Mouse (Mus musculus) midbrain, postnatal 0 days (tissue): ENCODE results near the gene Sult6b2. TPM values are rescaled to one million over a fixed set of nuclear protein-coding genes. Genes with fewer than 3 reads are reported as not detected.

Experiments
- ATAC-seq: fragments of 200-750 bp; cut with Nextera tagmentation; 2 replicates; pipeline ENCODE4 v1.8.0; 2017; ENCODE audit warnings: moderate number of reproducible peaks, mild to moderate bottlenecking, moderate TSS enrichment, moderate library complexity; ENCODE audit not compliant: low FRiP score
- DNase-seq: peaks from one replicate; pipeline ENCODE4 v3.0.0-alpha.2; 2015; ENCODE audit warnings: low spot score
- H3K27ac ChIP-seq: fragments of 300-500 bp; sonication (generic); 2 replicates; pipeline ENCODE4 v1.5.1; 2014; ENCODE audit warnings: low read depth, mild to moderate bottlenecking, low read length, mixed read lengths
- H3K27me3 ChIP-seq: fragments of 300-500 bp; sonication (generic); 2 replicates; pipeline ENCODE4 v1.6.1; 2014; ENCODE audit warnings: low read length, control low read depth, mixed read lengths; ENCODE audit not compliant: insufficient read depth
- H3K36me3 ChIP-seq: fragments of 300-500 bp; sonication (generic); 2 replicates; pipeline ENCODE4 v1.6.1; 2014; ENCODE audit warnings: low read length, control low read depth, mixed read lengths; ENCODE audit not compliant: insufficient read depth
- H3K4me1 ChIP-seq: fragments of 300-500 bp; sonication (generic); 2 replicates; pipeline ENCODE4 v1.6.1; 2014; ENCODE audit warnings: mild to moderate bottlenecking, control low read depth, antibody characterized with exemption, low read length, mixed read lengths; ENCODE audit not compliant: insufficient read depth
- H3K4me2 ChIP-seq: fragments of 300-500 bp; sonication (generic); 2 replicates; pipeline ENCODE4 v1.6.1; 2014; ENCODE audit warnings: low read depth, mild to moderate bottlenecking, low read length, mixed read lengths; ENCODE audit not compliant: poor library complexity, severe bottlenecking
- H3K4me3 ChIP-seq: fragments of 300-500 bp; sonication (generic); 2 replicates; pipeline ENCODE4 v1.5.1; 2014; ENCODE audit warnings: low read depth, mild to moderate bottlenecking, low read length, moderate library complexity
- H3K9ac ChIP-seq: fragments of 300-500 bp; sonication (generic); replicated peaks from 2 replicates; pipeline ENCODE4 v1.6.1; 2014; ENCODE audit warnings: mild to moderate bottlenecking, low read length, moderate library complexity, mixed read lengths; ENCODE audit not compliant: poor library complexity, severe bottlenecking
- H3K9me3 ChIP-seq: fragments of 300-500 bp; sonication (generic); 2 replicates; pipeline ENCODE4 v1.6.1; 2016; ENCODE audit warnings: low read length, control low read depth
- CTCF ChIP-seq: IDR thresholded peaks from 2 replicates; pipeline ENCODE4 v1.5.1; 2016; ENCODE audit warnings: antibody characterized with exemption, mild to moderate bottlenecking
- WGBS: fragments of 180-500 bp; shearing (Covaris S2); extraction: QIAGEN DNeasy Blood & Tissue Kit; methylation state at CpG from one replicate; pipeline ENCODE4 v1.1.7; 2014; 5-methylcytosine and 5-hydroxymethylcytosine counted together
- polyA plus RNA-seq: library from polyadenylated mRNA; unstranded; fragments of >200 nt; fragmentation: Nextera tagmentation; extraction: Ambion mirVana; gene quantifications from 2 replicates; pipeline ENCODE4 v1.2.1, GENCODE M21; 2015
- total RNA-seq: library from RNA; depleted of rRNA; stranded (reverse); fragments of >200 nt; gene quantifications from 2 replicates; pipeline ENCODE4 v1.2.3, GENCODE M21; 2014

The Sult6b2 gene
- total and polyA plus RNA-seq, 2 experiments from 2014 or later = 0.33 TPM; not detected in 1

DNA sequence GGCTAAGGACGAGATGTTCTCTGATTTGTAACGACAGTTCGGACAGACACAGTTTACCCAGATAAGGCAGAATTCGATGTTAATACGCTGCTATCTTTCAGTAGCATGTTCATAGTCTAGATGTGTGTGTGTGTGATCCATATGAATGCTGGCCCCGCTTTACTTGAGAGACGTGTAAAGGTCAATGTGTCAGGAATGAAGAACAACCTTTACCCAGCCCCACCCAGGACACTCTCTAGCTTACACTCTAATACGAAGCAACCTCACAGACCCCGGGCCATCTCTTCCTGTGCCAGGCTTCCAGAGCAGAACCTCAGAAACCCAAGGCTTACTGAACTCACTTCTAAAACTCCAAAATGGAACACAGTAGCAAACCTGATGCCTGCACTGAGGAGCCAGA, 5.5 kb downstream of the Sult6b2 start:
- no peak overlapping the region for H3K9ac ChIP-seq
- no peak for TF ChIP-seq CTCF
- H3K27ac ChIP-seq = no peak overlapping the region
- 66% methylated on average over 9 of the region's 9 CpGs for WGBS
- H3K4me3 ChIP-seq = no peak overlapping the region
- DNase-seq (no peak), ATAC-seq (no peak)
- no peaks in the 10 kb centered on the region for H3K9me3 ChIP-seq
- no peaks in the 10 kb centered on the region for H3K36me3 ChIP-seq
- H3K4me1 ChIP-seq = 0 out of 2 replicates have a peak, but pooled peaks cover 2% of the 10 kb centered on the region
- no peak overlapping the region for H3K4me2 ChIP-seq
- no peaks in the 10 kb centered on the region for H3K27me3 ChIP-seq

DNA sequence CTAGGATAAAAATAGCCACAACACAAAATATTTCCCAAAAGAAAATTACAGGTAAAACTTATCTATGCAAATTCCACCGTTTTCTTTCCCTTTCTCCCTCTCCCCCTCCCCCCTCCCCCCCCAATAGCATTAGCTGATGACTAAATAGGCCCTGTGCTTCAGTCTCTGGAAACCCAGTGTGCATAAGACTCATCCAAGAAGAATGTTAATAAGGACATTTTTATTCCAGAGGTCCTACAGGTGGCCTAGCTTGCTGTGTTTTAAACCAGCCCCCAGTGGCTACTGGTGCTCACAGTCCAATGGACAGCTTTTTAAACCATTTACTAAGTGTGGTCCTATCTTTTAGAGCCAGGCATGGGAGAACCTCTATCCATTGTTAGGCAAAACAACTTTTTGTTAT, 6.3 kb downstream of the Sult6b2 start:
- 0 out of 2 replicates have a peak, but pooled peaks cover 3% of the 10 kb centered on the region for H3K4me1 ChIP-seq
- 88% methylated on average over 1 of the region's 1 CpGs for WGBS
- no peak overlapping the region for H3K4me2 ChIP-seq
- no peak overlapping the region for H3K27ac ChIP-seq
- H3K4me3 ChIP-seq = no peak overlapping the region
- no peaks in the 10 kb centered on the region for H3K9me3 ChIP-seq
- no peaks in the 10 kb centered on the region for H3K36me3 ChIP-seq
- no peaks in the 10 kb centered on the region for H3K27me3 ChIP-seq
- TF ChIP-seq CTCF = no peak
- ATAC-seq (no peak), DNase-seq (no peak)
- no peak overlapping the region for H3K9ac ChIP-seq

DNA sequence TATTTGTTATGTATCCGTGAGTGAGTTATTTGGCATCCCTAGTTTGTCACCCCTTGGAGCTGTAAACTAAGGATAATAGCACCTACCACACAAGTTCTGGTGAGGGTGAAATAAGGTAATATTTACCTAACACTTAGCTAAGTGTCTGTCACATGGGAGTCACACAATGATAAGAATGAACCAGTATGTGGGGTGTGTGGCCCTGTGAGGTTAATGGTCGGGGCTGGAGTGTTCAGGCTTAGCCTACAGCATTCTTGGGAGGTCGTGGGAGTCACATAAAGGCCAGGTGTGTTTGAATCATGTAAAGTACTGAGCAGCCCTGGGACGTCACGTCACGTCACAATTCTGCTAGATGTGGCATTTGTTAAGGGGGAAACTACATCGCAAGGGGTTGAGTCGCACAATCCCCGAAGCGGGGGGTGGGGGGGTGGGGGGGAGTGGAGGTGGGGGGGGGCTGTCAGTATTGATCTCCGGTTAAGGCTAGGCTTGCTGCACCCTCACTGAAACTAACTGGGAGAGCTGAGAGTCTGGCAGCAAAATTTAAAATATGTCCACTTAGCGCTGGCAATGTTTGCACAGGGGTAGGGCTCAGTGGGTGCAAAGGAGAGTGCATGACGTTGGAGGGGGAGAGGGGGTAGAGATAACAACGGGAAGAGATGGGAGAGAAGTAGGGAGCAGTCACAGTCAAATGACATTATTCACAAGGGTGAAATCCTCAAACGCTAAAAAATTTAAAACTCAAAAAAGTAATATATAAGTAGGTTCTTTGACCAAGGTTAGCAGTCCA, 8.5 kb downstream of the Sult6b2 start:
- DNase-seq (no peak), ATAC-seq (no peak)
- no peak overlapping the region for H3K4me3 ChIP-seq
- H3K36me3 ChIP-seq = no peaks in the 10 kb centered on the region
- H3K27me3 ChIP-seq = no peaks in the 10 kb centered on the region
- WGBS = 77% methylated on average over 15 of the region's 15 CpGs
- H3K9ac ChIP-seq = no peak overlapping the region
- TF ChIP-seq CTCF = no peak
- no peaks in the 10 kb centered on the region for H3K9me3 ChIP-seq
- H3K4me1 ChIP-seq = peaks cover 3% of the 10 kb centered on the region; the same call in 1 of the 2 replicates
- no peak overlapping the region for H3K27ac ChIP-seq
- H3K4me2 ChIP-seq = no peak overlapping the region

DNA sequence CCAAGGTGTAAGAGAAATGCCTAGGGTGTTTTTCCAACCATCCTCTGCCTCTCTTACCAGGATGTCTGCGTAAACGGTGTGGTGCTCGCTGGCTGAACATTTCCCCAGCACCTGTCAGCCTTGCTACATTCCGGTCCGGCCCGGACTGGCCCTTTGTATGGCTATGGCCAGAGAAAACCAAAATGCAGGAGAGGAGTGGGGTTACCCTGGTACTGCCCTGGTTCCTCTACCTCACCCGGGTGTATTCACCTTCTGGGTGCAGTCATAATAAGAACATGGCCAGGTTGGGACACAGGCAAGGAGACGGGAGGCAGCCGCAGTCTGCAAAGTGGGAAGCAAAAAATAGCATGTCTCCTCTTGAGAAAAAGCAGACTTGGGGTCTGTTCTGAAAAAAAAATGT, 9.2 kb downstream of the Sult6b2 start:
- H3K4me2 ChIP-seq = no peak overlapping the region
- no peaks in the 10 kb centered on the region for H3K9me3 ChIP-seq
- DNase-seq = no peak
- no peaks in the 10 kb centered on the region for H3K36me3 ChIP-seq
- TF ChIP-seq CTCF = no peak
- WGBS = 92% methylated on average over 9 of the region's 9 CpGs
- no peak overlapping the region for H3K27ac ChIP-seq
- H3K4me3 ChIP-seq = no peak overlapping the region
- H3K27me3 ChIP-seq = no peaks in the 10 kb centered on the region
- ATAC-seq = no peak
- H3K4me1 ChIP-seq = peaks cover 3% of the 10 kb centered on the region; the same call in 1 of the 2 replicates
- H3K9ac ChIP-seq = no peak overlapping the region

DNA sequence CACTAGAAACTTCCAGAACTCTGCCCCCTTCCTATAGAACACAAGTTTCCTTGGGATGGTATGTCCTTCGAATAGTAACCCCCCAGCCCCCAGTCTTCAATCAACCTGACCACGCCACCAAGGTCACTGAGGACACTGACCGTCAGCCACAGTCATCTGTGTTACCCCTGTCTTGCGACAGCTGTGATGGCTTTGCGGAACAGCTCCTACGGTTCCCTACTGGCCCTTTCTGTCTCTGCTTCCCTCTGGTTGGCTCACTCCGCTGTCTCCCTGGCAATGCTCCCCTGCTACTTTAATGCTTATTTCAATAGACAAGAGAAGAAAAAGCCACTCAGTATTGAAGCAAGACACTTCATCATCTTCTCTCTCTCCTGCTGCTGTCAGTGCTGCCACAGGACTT, 10.8 kb downstream of the Sult6b2 start:
- no peak for TF ChIP-seq CTCF
- ATAC-seq (peak; percentile 67), DNase-seq (peak; percentile 68)
- H3K9me3 ChIP-seq = no peaks in the 10 kb centered on the region
- H3K36me3 ChIP-seq = no peaks in the 10 kb centered on the region
- no peak overlapping the region for H3K27ac ChIP-seq
- H3K27me3 ChIP-seq = no peaks in the 10 kb centered on the region
- H3K4me2 ChIP-seq = 0 out of 2 replicates have a peak overlapping the region, but pooled peaks have one; percentile 24
- 25% methylated on average over 7 of the region's 7 CpGs for WGBS
- H3K9ac ChIP-seq = no peak overlapping the region
- H3K4me3 ChIP-seq = no peak overlapping the region
- H3K4me1 ChIP-seq = peaks cover 3% of the 10 kb centered on the region; the same call in 1 of the 2 replicates

DNA sequence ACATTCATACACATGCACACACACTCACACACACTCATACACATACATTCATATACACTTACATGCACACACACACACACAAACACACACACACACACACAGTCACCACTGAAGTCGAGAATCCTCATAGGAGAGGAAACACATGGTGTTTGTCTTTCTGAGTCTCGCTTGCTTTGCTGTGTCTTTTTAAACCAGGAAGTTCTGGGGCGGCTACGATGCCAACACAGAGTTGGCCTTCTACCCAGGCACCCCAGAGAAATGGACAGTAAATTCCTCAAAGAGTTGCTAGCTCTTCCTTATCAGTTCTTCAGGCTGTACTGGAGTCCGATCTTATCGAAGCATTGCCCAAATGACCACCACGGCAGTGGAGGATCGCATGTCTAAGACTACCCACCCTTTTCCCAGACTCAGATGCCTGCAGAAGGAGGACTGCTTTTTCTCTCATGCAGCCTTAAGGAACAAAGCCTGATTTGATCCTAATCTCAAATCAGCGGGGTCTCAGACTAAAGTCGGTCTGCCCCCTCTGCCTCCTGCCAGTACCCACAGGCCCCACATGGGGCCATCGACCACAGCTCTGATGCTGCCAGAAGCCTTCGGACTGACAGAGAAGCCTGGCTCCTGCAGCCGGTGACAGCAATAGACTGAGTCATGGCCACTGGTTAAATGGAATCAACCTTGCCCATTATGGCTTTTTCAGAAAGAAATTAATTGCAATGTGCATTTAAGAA, 11.9 kb downstream of the Sult6b2 start:
- ATAC-seq = peak; percentile 62; the same call in 1 of the 2 replicates
- Histone ChIP-seq H3K9me3 (no peaks in the 10 kb centered on the region), H3K27ac (no peak overlapping the region), H3K4me2 (no peak overlapping the region), H3K9ac (no peak overlapping the region), H3K4me3 (no peak overlapping the region), H3K4me1 (peaks cover 3% of the 10 kb centered on the region; the same call in 1 of the 2 replicates), H3K27me3 (no peaks in the 10 kb centered on the region), H3K36me3 (no peaks in the 10 kb centered on the region)
- TF ChIP-seq CTCF = no peak
- DNase-seq = peak; percentile 76
- 35% methylated on average over 13 of the region's 13 CpGs for WGBS
